Mouse (Mus musculus): ENCODE measurements around the gene Ghr.

DNA sequence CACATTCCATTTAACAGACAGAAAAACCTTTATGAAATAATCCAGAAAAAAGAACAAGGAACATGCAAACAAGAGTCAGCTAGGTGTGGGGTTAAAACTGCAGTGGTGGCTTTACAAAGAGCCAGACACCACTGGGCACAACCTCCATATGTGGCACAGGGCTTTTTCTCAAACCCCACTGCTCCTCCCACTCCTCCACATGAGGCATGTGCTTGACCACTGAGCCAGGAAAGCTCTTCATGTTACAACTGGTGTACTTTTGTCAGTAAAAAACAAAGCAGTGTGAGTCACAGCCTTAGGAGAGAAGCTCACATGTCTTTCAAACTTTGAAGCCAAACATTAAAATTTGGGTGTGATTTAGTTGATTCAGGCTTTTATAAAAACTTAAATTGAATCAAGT lies 302.1 kb downstream of the Ghr start:
- TF ChIP-seq CTCF (IDR thresholded peaks at IDR 0.05; ENCODE audit: low read depth): no peak
- TF ChIP-seq EP300 (IDR thresholded peaks at IDR 0.05; ENCODE audit: low read depth): no peak
